Mouse (Mus musculus) lung, adult 2 months (tissue): Measurements from ENCODE around the gene Def8.

Experiments used
- CTCF ChIP-seq: fragments of 200-500 bp; IDR thresholded peaks from 2 replicates; pipeline ENCODE4 v1.5.1; 2011; ENCODE audit warnings: mild to moderate bottlenecking, low read length, control low read depth; ENCODE audit not compliant: insufficient read depth
- POLR2A ChIP-seq: fragments of 200-500 bp; IDR thresholded peaks from 2 replicates; pipeline ENCODE4 v1.6.1; 2011; ENCODE audit warnings: low read depth, mild to moderate bottlenecking, control low read depth, low read length, borderline replicate concordance; ENCODE audit errors: extremely low read depth

DNA sequence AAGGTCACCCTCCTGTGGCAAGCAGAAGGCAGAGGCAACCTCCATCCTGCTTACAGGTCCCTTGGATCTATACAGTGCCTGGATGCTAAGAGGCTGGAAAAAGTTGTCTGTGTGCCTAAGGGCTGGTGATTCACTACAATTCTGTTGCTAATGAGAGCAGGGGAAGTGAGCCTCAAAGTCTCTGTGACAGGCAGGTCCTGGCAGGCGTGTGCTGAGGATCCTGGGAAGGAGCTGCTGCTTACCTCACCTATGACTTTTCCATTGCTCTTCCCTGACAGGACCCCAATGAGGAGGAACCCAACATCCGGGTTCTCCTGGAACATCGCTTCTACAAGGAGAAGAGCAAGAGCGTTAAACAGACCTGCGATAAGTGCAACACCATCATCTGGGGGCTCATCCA, 30.6 kb downstream of the Def8 start:
- TF ChIP-seq POLR2A (no peak), CTCF (no peak)
